Mouse (Mus musculus): ENCODE measurements around the gene Zdhhc14.

DNA sequence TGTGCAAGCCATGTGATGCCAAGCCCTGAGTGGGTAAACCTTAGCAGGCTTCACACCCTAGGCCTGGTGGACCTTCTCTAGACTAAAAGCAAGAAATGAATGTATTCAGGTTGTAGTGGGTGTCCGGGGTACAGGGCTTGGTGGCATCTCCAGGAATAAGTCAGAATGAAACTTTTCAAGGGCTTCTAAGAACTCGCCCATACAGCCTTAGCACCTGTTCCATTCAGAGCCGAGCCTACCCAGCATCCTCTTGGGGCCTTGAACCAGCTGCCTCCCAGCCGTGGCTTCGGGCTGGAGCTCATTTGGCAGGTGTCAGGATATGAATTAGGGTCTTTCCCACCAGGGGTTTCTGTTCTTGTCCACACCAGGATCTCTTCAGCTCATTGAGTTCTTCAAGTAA is 263.7 kb downstream of the Zdhhc14 start:
- TF ChIP-seq CTCF (IDR thresholded peaks at IDR 0.05; ENCODE audit: low read depth) (no peak), EP300 (IDR thresholded peaks at IDR 0.05; ENCODE audit: low read depth) (no peak)
